Mouse (Mus musculus): ENCODE data around the gene Unc45b. TPM values are rescaled to one million over a fixed set of nuclear protein-coding genes. Genes with fewer than 3 reads are reported as not detected.

Gene Unc45b
- polyA plus RNA-seq, 1 experiment from 2014 or later: 0.84 TPM

DNA sequence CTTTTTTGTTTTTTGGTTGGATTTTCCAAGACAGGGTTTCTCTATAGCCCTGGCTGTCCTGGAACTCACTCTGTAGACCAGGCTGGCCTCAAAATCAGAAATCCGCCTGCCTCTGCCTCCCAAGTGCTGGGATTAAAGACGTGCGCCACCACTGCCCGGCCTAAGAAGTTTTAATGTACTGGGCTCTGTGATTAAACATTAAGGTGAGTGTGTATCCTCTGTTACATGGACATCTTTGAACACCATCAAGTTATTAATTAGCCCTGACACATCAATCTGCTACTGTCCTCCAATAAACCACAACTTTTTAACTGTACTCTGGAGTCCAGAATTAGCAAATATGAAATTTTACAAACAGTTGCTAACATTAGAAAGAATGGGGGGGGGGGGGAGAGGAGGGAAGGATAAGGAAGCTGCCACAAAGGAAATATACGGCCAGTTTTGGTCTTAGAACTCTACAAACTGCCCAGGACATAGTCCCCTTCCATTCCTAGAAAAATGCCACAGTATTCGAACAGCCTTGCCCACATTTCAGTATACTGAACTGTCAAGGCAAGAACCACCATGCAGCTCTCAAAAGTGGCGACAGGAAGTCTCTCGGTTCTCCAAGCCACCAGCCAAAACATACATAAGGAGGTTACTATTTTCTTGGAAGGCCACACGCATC is 40.7 kb upstream of the Unc45b start:
- Histone ChIP-seq H3K36me3 (ENCODE audit: control insufficient read depth, insufficient read depth, low read length) (no peaks in the 10 kb centered on the region), H3K27ac (replicated peaks; ENCODE audit: low read depth, low read length) (no peak overlapping the region), H3K4me3 (replicated peaks; ENCODE audit: low read depth, low read length) (no peak overlapping the region), H3K4me1 (ENCODE audit: control insufficient read depth, insufficient read depth, low read length) (no peaks in the 10 kb centered on the region), H3K4me2 (ENCODE audit: low read length) (peak overlapping the region; percentile 83; the same call in 1 of the 2 replicates), H3K9me3 (ENCODE audit: control insufficient read depth, low read length) (no peaks in the 10 kb centered on the region), H3K9ac (replicated peaks; ENCODE audit: low read length) (no peak overlapping the region), H3K27me3 (ENCODE audit: control insufficient read depth, insufficient read depth, low read length) (no peaks in the 10 kb centered on the region)
- 78% methylated on average over 9 of the region's 9 CpGs for WGBS
- ATAC-seq (ENCODE audit: low FRiP score, low TSS enrichment): no peak
- no peak for DNase-seq

DNA sequence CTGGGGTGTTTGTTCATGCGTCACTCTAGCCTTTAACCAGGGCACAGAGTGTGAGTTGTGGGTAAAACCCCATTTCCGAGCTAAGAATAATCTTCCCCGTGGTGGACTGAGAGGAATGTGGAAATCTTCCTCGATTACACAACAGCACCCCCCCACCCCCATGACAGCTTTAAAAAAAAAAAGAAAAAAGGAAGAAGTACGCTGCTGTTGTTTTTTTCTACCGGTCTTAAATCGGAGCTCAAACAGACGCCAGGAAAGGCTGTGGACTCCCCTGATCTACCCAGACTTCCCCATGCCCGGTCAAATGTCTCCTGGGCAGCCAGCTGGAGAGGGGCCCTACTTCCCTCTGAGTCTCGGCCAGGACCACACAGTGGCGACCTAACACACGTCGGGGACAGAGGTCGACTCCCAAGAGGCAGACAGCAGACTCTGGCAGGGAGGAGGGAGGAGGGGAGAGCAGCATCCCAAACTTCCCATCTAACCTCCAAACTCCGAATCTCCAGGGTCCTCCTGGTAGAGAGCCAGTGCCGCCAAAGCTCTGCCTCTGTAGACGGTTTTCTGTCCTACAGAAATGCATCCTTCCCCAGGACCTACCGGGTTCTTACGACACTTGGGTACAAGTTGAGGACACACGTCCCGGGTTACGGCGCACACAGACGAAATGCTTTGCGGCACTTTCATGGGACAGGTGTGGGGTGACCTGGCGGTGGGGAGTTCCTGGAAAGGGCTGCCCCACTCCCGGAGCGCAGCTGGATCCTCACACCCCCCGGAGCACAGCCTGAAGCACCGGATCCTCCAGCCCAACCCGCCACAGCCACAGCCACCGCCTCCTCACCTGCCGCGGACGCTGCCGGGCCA is 39.9 kb upstream of the Unc45b start:
- Histone ChIP-seq H3K4me2 (ENCODE audit: low read length) (peak overlapping the region; percentile 83), H3K4me1 (ENCODE audit: control insufficient read depth, insufficient read depth, low read length) (no peaks in the 10 kb centered on the region), H3K4me3 (replicated peaks; ENCODE audit: low read depth, low read length) (peak overlapping the region; percentile 69), H3K9ac (replicated peaks; ENCODE audit: low read length) (peak overlapping the region; percentile 68), H3K27ac (replicated peaks; ENCODE audit: low read depth, low read length) (no peak overlapping the region), H3K36me3 (ENCODE audit: control insufficient read depth, insufficient read depth, low read length) (no peaks in the 10 kb centered on the region), H3K27me3 (ENCODE audit: control insufficient read depth, insufficient read depth, low read length) (no peaks in the 10 kb centered on the region), H3K9me3 (ENCODE audit: control insufficient read depth, low read length) (no peaks in the 10 kb centered on the region)
- ATAC-seq (ENCODE audit: low FRiP score, low TSS enrichment) (no peak), DNase-seq (peak; percentile 44)
- WGBS: 5% methylated on average over 36 of the region's 36 CpGs

DNA sequence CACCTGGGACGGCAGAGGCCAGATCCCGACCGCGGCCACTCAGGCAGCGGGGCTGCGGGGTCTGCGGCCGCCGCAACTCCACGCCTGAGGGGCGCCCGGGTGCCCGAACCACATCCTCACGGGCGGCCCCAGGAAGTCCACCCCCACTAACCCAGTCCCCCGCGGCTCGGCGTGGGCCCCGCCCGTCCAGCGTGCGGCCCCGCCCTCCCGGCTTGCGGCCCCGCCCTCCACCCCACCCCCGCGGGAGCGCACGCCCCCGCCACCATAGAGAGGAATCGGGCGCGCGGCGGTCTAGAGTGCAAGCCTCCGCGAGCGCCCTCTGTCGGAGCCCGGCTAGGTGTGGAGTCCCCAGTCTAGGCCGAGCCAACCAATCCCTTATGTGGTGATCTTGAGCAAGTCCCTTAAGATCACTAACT is 39.3 kb upstream of the Unc45b start, which contains the start of gene Rffl:
TSS of gene Rffl (minus strand) at position 180 of the 416 bp plus-strand sequence.
- peak within 1 kb of the TSS; percentile 69 for H3K4me3 ChIP-seq (replicated peaks; ENCODE audit: low read depth, low read length)
- H3K4me1 ChIP-seq (ENCODE audit: control insufficient read depth, insufficient read depth, low read length): no peaks in the 10 kb centered on the region
- no peaks in the 10 kb centered on the region for H3K27me3 ChIP-seq (ENCODE audit: control insufficient read depth, insufficient read depth, low read length)
- ATAC-seq (ENCODE audit: low FRiP score, low TSS enrichment) (peak; percentile 91; the same call in 1 of the 2 replicates), DNase-seq (peak; percentile 97)
- H3K27ac ChIP-seq (replicated peaks; ENCODE audit: low read depth, low read length): no peak within 1 kb of the TSS
- peak within 1 kb of the TSS; percentile 83 for H3K4me2 ChIP-seq (ENCODE audit: low read length)
- under 1% methylated on average over 43 of the region's 43 CpGs for whole genome bisulfite sequencing
- no peaks in the 10 kb centered on the region for H3K9me3 ChIP-seq (ENCODE audit: control insufficient read depth, low read length)
- peak within 1 kb of the TSS; percentile 68 for H3K9ac ChIP-seq (replicated peaks; ENCODE audit: low read length)
- H3K36me3 ChIP-seq (ENCODE audit: control insufficient read depth, insufficient read depth, low read length): no peaks in the 10 kb centered on the region

DNA sequence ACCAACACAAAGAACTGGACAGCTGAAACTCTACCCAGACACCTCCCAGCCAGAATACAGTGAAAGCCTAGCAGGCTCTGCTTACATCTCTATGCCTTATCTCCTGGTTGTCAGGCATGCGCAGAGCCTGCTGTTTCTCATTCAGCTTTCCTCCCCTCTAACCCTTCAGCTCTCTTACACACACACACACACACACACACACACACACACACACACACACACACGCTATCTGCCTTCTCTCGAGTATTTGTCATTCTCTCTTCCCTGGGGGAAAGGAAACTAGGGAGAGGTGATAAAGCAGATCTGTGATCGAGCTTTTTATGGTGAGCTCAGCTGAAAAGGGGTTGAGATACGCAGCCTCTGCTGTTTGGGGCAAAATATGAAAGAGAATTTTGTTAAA is 35.4 kb upstream of the Unc45b start:
- H3K27me3 ChIP-seq (ENCODE audit: control insufficient read depth, insufficient read depth, low read length): no peaks in the 10 kb centered on the region
- 73% methylated on average over 5 of the region's 5 CpGs for WGBS
- no peak overlapping the region for H3K4me2 ChIP-seq (ENCODE audit: low read length)
- ATAC-seq (ENCODE audit: low FRiP score, low TSS enrichment) (no peak), DNase-seq (no peak)
- H3K27ac ChIP-seq (replicated peaks; ENCODE audit: low read depth, low read length): no peak overlapping the region
- H3K4me1 ChIP-seq (ENCODE audit: control insufficient read depth, insufficient read depth, low read length): no peaks in the 10 kb centered on the region
- H3K36me3 ChIP-seq (ENCODE audit: control insufficient read depth, insufficient read depth, low read length): no peaks in the 10 kb centered on the region
- no peak overlapping the region for H3K9ac ChIP-seq (replicated peaks; ENCODE audit: low read length)
- no peak overlapping the region for H3K4me3 ChIP-seq (replicated peaks; ENCODE audit: low read depth, low read length)
- no peaks in the 10 kb centered on the region for H3K9me3 ChIP-seq (ENCODE audit: control insufficient read depth, low read length)

DNA sequence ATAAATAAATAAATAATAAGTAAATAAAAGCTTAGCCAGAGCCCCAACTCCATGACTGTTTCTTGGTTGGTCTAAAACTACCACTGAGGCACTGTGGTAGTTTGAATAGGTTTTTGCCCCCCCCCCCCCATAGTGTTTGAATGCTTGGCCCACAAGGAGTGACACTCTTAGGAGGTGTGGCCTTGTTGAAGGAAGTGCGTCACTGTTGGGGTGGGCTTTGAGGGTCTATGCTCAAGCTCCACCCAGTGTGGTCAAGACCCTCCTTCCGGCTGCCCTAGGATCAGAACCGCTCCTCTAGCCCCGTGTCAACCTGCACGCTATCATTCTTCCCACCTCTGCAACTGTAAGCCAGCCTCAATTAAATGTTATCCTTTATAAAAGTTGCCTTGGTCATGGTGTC is 34.7 kb upstream of the Unc45b start:
- no peak for ATAC-seq (ENCODE audit: low FRiP score, low TSS enrichment)
- no peak overlapping the region for H3K4me2 ChIP-seq (ENCODE audit: low read length)
- no peak overlapping the region for H3K4me3 ChIP-seq (replicated peaks; ENCODE audit: low read depth, low read length)
- no peaks in the 10 kb centered on the region for H3K9me3 ChIP-seq (ENCODE audit: control insufficient read depth, low read length)
- H3K27me3 ChIP-seq (ENCODE audit: control insufficient read depth, insufficient read depth, low read length): no peaks in the 10 kb centered on the region
- H3K4me1 ChIP-seq (ENCODE audit: control insufficient read depth, insufficient read depth, low read length): no peaks in the 10 kb centered on the region
- H3K27ac ChIP-seq (replicated peaks; ENCODE audit: low read depth, low read length): no peak overlapping the region
- WGBS: 93% methylated on average over 5 of the region's 5 CpGs
- no peak for DNase-seq
- H3K9ac ChIP-seq (replicated peaks; ENCODE audit: low read length): no peak overlapping the region
- H3K36me3 ChIP-seq (ENCODE audit: control insufficient read depth, insufficient read depth, low read length): no peaks in the 10 kb centered on the region

DNA sequence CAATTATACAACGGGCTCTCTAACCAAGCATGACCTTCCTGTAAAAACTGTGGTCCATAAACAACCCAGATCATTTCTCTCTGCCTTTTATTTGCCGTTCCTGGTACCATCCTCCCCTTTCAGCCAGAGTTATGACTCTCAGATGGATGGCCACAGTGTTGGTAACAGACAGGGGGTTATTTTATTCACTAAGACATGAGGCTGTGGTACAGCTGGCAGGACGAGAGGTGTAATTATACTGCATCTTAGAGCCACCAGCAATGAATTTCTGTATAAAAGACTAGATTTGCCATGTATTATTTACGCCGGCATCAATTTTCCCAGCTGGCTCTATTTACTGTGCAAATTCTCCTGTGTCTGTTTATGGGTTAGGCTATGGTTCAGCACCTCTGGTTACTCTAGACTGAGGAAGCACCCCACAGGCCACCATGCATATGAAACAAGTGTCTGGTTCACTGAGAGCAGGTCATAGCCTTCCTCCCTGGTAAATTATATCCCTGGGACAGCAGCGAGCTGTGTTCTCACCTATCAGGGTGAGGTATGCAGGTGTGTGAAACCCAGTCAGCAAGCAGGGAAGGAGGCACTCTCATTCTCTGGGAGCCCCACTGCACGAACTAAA is 32.5 kb upstream of the Unc45b start:
- ATAC-seq (ENCODE audit: low FRiP score, low TSS enrichment) (no peak), DNase-seq (no peak)
- H3K4me1 ChIP-seq (ENCODE audit: control insufficient read depth, insufficient read depth, low read length): no peaks in the 10 kb centered on the region
- no peak overlapping the region for H3K4me2 ChIP-seq (ENCODE audit: low read length)
- no peak overlapping the region for H3K4me3 ChIP-seq (replicated peaks; ENCODE audit: low read depth, low read length)
- no peaks in the 10 kb centered on the region for H3K9me3 ChIP-seq (ENCODE audit: control insufficient read depth, low read length)
- no peaks in the 10 kb centered on the region for H3K27me3 ChIP-seq (ENCODE audit: control insufficient read depth, insufficient read depth, low read length)
- WGBS: 83% methylated on average over 7 of the region's 7 CpGs
- no peak overlapping the region for H3K9ac ChIP-seq (replicated peaks; ENCODE audit: low read length)
- no peaks in the 10 kb centered on the region for H3K36me3 ChIP-seq (ENCODE audit: control insufficient read depth, insufficient read depth, low read length)
- H3K27ac ChIP-seq (replicated peaks; ENCODE audit: low read depth, low read length): no peak overlapping the region

DNA sequence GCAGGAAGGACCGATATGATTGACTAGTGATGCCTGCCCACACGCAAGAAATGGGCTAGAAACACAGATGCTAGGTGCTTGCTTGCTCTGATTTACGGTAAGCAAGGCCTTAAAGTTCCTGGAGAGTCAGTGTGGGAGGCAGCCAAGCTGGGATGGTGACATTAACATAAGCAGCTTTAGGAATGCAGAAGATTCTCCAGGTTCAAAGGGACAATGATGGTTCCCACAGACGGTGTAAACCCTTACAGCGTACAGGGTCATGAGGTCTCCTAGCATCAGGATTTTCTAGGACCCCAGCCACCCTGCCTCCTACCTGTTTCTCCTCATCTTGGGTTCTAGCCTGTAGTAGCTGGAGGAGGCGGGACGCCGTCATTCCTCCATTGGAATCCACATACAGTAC is 27.2 kb upstream of the Unc45b start:
- no peaks in the 10 kb centered on the region for H3K36me3 ChIP-seq (ENCODE audit: control insufficient read depth, insufficient read depth, low read length)
- H3K4me3 ChIP-seq (replicated peaks; ENCODE audit: low read depth, low read length): no peak overlapping the region
- no peak for DNase-seq
- H3K4me2 ChIP-seq (ENCODE audit: low read length): no peak overlapping the region
- no peak for ATAC-seq (ENCODE audit: low FRiP score, low TSS enrichment)
- 0 out of 2 replicates have a peak, but pooled peaks cover under 1% of the 10 kb centered on the region for H3K4me1 ChIP-seq (ENCODE audit: control insufficient read depth, insufficient read depth, low read length)
- 76% methylated on average over 8 of the region's 8 CpGs for WGBS
- no peak overlapping the region for H3K27ac ChIP-seq (replicated peaks; ENCODE audit: low read depth, low read length)
- H3K27me3 ChIP-seq (ENCODE audit: control insufficient read depth, insufficient read depth, low read length): no peaks in the 10 kb centered on the region
- no peaks in the 10 kb centered on the region for H3K9me3 ChIP-seq (ENCODE audit: control insufficient read depth, low read length)
- H3K9ac ChIP-seq (replicated peaks; ENCODE audit: low read length): no peak overlapping the region

DNA sequence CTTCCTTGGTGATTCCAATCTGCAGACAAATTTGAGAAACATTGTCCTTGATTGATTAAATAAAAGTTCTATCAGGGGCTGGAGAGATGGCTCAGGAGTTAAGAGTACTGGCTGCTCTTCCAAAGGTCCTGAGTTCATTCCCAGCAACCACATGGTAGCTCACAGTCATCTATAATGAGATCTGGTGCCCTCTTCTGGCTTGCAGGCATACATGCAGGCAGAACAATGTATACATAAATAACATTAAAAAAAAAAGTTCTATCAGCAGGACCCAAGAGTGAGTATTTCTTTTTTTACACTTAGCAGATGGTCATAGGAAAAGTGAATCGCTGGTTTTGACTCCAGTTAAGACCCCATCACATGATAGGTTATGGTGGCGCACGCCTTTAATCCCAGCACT is 23.8 kb upstream of the Unc45b start:
- Histone ChIP-seq H3K27me3 (ENCODE audit: control insufficient read depth, insufficient read depth, low read length) (no peaks in the 10 kb centered on the region), H3K4me3 (replicated peaks; ENCODE audit: low read depth, low read length) (no peak overlapping the region), H3K9ac (replicated peaks; ENCODE audit: low read length) (no peak overlapping the region), H3K27ac (replicated peaks; ENCODE audit: low read depth, low read length) (no peak overlapping the region), H3K9me3 (ENCODE audit: control insufficient read depth, low read length) (no peaks in the 10 kb centered on the region), H3K4me2 (ENCODE audit: low read length) (no peak overlapping the region), H3K4me1 (ENCODE audit: control insufficient read depth, insufficient read depth, low read length) (peaks cover 16% of the 10 kb centered on the region), H3K36me3 (ENCODE audit: control insufficient read depth, insufficient read depth, low read length) (no peaks in the 10 kb centered on the region)
- WGBS: 88% methylated on average over 3 of the region's 3 CpGs
- ATAC-seq (ENCODE audit: low FRiP score, low TSS enrichment): no peak
- DNase-seq: no peak

Data from midbrain, embryonic 14.5 days (tissue).